Mouse (Mus musculus) ES-E14 (cell line): Measurements from ENCODE around the gene Map4k3.

Source experiments
- CHD2 ChIP-seq: IDR thresholded peaks from 2 replicates; pipeline ENCODE4 v1.6.1; 2014; ENCODE audit warnings: mild to moderate bottlenecking, low read depth, low read length, inconsistent platforms
- HCFC1 ChIP-seq: IDR thresholded peaks from 2 replicates; pipeline ENCODE4 v1.6.1; 2012; ENCODE audit warnings: low read length, inconsistent platforms, borderline replicate concordance; ENCODE audit not compliant: insufficient read depth
- MAFK ChIP-seq: IDR thresholded peaks from 2 replicates; pipeline ENCODE4 v1.6.1; 2014; ENCODE audit warnings: mild to moderate bottlenecking, low read depth, low read length, inconsistent platforms; ENCODE audit not compliant: insufficient read depth
- ZC3H11A ChIP-seq: IDR thresholded peaks from 2 replicates; pipeline ENCODE4 v1.6.1; 2012; ENCODE audit warnings: low read depth, mild to moderate bottlenecking, inconsistent platforms, low read length, borderline replicate concordance
- ZNF384 ChIP-seq: IDR thresholded peaks from 2 replicates; pipeline ENCODE4 v1.6.1; 2012; ENCODE audit warnings: low read depth, low read length, inconsistent platforms

- TF ChIP-seq CHD2, result no peak
- TF ChIP-seq MAFK, result no peak
- TF ChIP-seq HCFC1, result no peak
- TF ChIP-seq ZC3H11A, result no peak
- no peak for TF ChIP-seq ZNF384
Measured at GRCm38 (mm10) chr17:80670395-80670794, 57.9 kb downstream of the Map4k3 start.
